Mouse (Mus musculus) hindbrain, postnatal 0 days (tissue): ENCODE results near the gene Myom1. TPM values are rescaled to one million over a fixed set of nuclear protein-coding genes. Genes with fewer than 3 reads are reported as not detected.
A peak's percentile ranks its signal among the peaks of the same experiment; 100 is the strongest.

Experiments used
- ATAC-seq: fragments of 200-750 bp; cut with Nextera tagmentation; 2 replicates; pipeline ENCODE4 v1.8.0; 2017; ENCODE audit warnings: mild to moderate bottlenecking, moderate TSS enrichment, moderate library complexity
- DNase-seq: peaks from one replicate; pipeline ENCODE4 v3.0.0-alpha.2; 2015; ENCODE audit warnings: low spot score
- H3K27ac ChIP-seq: fragments of 300-500 bp; sonication (generic); 2 replicates; pipeline ENCODE4 v1.5.1; 2014; ENCODE audit warnings: mild to moderate bottlenecking
- H3K27me3 ChIP-seq: fragments of 300-500 bp; sonication (generic); 2 replicates; pipeline ENCODE4 v1.6.1; 2014; ENCODE audit warnings: low read length, mixed read lengths; ENCODE audit not compliant: insufficient read depth
- H3K36me3 ChIP-seq: fragments of 300-500 bp; sonication (generic); 2 replicates; pipeline ENCODE4 v1.6.1; 2014; ENCODE audit warnings: low read length, mixed read lengths; ENCODE audit not compliant: insufficient read depth
- H3K4me1 ChIP-seq: fragments of 300-500 bp; sonication (generic); 2 replicates; pipeline ENCODE4 v1.6.1; 2014; ENCODE audit warnings: antibody characterized with exemption, low read length, mixed read lengths; ENCODE audit not compliant: insufficient read depth
- H3K4me2 ChIP-seq: fragments of 300-500 bp; sonication (generic); 2 replicates; pipeline ENCODE4 v1.6.1; 2014; ENCODE audit warnings: low read depth, mild to moderate bottlenecking, low read length, moderate library complexity, mixed read lengths
- H3K4me3 ChIP-seq: fragments of 300-500 bp; sonication (generic); 2 replicates; pipeline ENCODE4 v1.5.1; 2014; ENCODE audit warnings: low read length
- H3K9ac ChIP-seq: fragments of 300-500 bp; sonication (generic); replicated peaks from 2 replicates; pipeline ENCODE4 v1.6.1; 2014; ENCODE audit warnings: mild to moderate bottlenecking, low read length, moderate library complexity, mixed read lengths
- H3K9me3 ChIP-seq: fragments of 300-500 bp; sonication (generic); 2 replicates; pipeline ENCODE4 v1.6.1; 2016; ENCODE audit warnings: low read length, mixed read lengths
- CTCF ChIP-seq: IDR thresholded peaks from 2 replicates; pipeline ENCODE4 v1.5.1; 2016; ENCODE audit warnings: antibody characterized with exemption, control low read depth, low read depth
- WGBS: fragments of 180-500 bp; shearing (Covaris S2); extraction: QIAGEN DNeasy Blood & Tissue Kit; methylation state at CpG from one replicate; pipeline ENCODE4 v1.1.7; 2014; 5-methylcytosine and 5-hydroxymethylcytosine counted together
- polyA plus RNA-seq: library from polyadenylated mRNA; unstranded; fragments of >200 nt; fragmentation: Nextera tagmentation; extraction: Ambion mirVana; gene quantifications from 2 replicates; pipeline ENCODE4 v1.2.1, GENCODE M21; 2015
- total RNA-seq: library from RNA; depleted of rRNA; stranded (reverse); fragments of >200 nt; gene quantifications from 2 replicates; pipeline ENCODE4 v1.2.3, GENCODE M21; 2014

Gene Myom1
- total and polyA plus RNA-seq, 2 experiments from 2014 or later, result 0.90 to 1.7 TPM

DNA sequence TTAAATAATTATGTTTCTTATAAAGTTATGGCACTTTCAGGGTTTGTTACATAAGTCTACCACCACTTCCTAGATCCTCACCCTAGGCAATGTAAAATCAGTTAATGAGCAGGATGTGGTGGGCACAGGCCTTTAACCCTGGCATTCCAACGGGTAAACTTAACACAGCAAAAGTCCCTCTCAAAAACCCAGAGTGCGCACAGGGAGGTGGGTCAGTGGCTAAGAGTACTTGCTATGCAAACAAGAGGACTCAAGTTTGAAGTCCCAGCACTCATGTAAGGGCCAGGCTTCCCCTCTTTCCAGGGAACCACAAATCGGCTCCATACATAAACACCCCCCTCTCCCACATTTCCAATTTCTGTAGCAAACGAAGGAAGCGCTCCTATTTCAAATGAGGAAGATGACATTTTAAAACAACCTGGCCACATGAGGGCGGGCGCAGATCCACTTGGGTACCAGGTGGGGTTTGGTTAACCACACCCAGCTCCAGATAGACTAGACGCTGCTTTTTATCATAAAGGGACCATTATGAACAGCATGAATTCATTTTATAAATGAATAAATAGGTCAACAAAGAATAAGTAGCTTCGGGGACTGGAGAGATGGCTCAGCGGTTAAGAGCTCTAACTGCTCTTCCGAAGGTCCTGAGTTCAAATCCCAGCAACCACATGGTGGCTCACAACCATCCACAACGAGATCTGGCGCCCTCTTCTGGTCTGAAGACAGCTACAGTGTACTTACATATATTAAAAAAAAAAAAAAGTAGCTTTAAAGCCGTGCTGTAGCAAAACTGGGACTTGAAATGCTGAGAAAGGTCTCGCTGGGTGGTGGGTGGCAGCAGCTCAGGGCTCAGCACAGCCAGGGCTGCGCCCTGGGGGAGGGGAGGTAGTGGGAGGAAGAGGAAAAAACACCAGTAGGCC is 10.5 kb upstream of the Myom1 start:
- no peak overlapping the region; the same call in 1 of the 2 replicates for H3K4me3 ChIP-seq
- 88% methylated on average over 16 of the region's 16 CpGs for WGBS
- peaks cover 17% of the 10 kb centered on the region; the same call in 1 of the 2 replicates for H3K4me1 ChIP-seq
- no peak overlapping the region for H3K27ac ChIP-seq
- H3K4me2 ChIP-seq, result no peak overlapping the region; the same call in 1 of the 2 replicates
- peak; percentile 48 for DNase-seq
- ATAC-seq, result no peak
- no peaks in the 10 kb centered on the region for H3K27me3 ChIP-seq
- H3K36me3 ChIP-seq, result peaks cover 5% of the 10 kb centered on the region; the same call in 1 of the 2 replicates
- H3K9ac ChIP-seq, result no peak overlapping the region
- no peaks in the 10 kb centered on the region for H3K9me3 ChIP-seq
- peak; percentile 43; the same call in 1 of the 2 replicates for TF ChIP-seq CTCF

DNA sequence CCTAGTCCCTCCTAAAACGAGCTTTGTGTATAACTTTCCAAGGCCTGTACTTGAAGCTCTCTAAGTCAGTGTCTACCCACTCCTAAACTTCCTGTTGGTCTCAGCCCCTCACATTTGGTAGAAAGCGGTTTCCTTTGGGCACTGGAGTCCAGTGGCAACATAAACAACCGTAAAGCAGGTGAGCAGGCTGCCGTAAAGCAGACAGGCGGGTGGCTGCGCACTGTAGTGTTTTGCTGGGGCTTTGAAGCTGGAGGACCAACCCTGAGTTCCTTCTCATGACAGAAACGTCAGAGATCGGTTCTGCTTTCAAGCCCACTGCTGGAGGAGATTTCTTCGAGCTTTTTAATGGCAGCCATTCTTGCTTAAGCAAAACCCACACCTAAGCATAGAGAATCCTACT is 9.8 kb upstream of the Myom1 start:
- ATAC-seq, result no peak

DNA sequence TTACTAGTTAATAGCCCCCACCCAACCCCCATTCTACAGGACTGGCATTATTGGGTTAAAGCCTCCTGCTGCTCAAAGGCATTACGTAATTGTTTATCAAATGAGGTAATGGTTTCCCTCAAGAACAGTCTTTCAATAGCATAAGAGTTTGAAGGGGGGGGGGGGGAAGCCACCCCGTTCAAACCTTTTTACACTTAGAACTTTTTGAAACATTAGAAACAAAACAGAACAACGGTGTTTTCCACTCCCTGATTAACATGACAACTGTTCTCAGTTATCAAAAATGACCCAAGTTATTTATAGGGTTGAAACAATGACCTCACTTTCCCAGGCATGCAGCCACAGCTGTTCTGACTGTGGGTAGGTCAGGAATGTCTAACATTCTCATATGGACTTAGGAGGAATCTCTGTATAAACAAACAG is 9.0 kb upstream of the Myom1 start:
- Histone ChIP-seq H3K4me1 (peaks cover 14% of the 10 kb centered on the region; the same call in 1 of the 2 replicates), H3K36me3 (peaks cover 5% of the 10 kb centered on the region; the same call in 1 of the 2 replicates), H3K9me3 (no peaks in the 10 kb centered on the region), H3K27me3 (no peaks in the 10 kb centered on the region), H3K9ac (no peak overlapping the region), H3K4me3 (no peak overlapping the region), H3K27ac (no peak overlapping the region), H3K4me2 (no peak overlapping the region)
- TF ChIP-seq CTCF, result no peak
- no peak for DNase-seq
- ATAC-seq, result no peak
- WGBS, result 57% methylated on average over 3 of the region's 3 CpGs

More for the DNA sequence above, 9.8 kb upstream of the Myom1 start:
- Histone ChIP-seq H3K27ac (no peak overlapping the region), H3K4me3 (no peak overlapping the region), H3K9ac (no peak overlapping the region), H3K27me3 (no peaks in the 10 kb centered on the region), H3K9me3 (no peaks in the 10 kb centered on the region), H3K36me3 (peaks cover 5% of the 10 kb centered on the region; the same call in 1 of the 2 replicates), H3K4me1 (peaks cover 17% of the 10 kb centered on the region; the same call in 1 of the 2 replicates), H3K4me2 (no peak overlapping the region)
- TF ChIP-seq CTCF, result no peak
- WGBS, result 84% methylated on average over 9 of the region's 9 CpGs
- no peak for DNase-seq

DNA sequence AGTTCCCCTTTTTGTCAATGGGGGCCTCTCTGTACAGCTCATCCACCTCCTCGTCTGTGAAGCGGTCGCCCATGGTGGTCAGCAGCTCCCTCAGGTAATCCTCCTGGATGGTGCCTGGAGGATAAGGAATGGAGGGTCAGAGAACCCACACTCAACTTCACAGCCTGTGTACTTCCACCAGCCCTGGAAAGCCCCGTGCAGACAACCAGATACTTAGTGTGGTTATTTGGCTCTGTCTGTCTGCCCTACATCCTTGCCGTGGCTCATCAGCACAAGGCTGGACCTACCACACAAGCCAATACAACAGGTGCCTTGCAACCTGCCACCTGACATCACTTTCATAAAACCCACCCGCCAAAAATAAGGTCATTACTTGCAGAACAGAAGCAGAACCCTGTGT is 7.8 kb upstream of the Myom1 start:
- Histone ChIP-seq H3K4me1 (0 out of 2 replicates have a peak, but pooled peaks cover 1% of the 10 kb centered on the region), H3K27me3 (no peaks in the 10 kb centered on the region), H3K4me3 (no peak overlapping the region), H3K9me3 (no peaks in the 10 kb centered on the region), H3K4me2 (no peak overlapping the region), H3K9ac (no peak overlapping the region), H3K36me3 (peaks cover 5% of the 10 kb centered on the region; the same call in 1 of the 2 replicates), H3K27ac (no peak overlapping the region)
- no peak for ATAC-seq
- DNase-seq, result no peak
- no peak for TF ChIP-seq CTCF
- 85% methylated on average over 6 of the region's 6 CpGs for WGBS

DNA sequence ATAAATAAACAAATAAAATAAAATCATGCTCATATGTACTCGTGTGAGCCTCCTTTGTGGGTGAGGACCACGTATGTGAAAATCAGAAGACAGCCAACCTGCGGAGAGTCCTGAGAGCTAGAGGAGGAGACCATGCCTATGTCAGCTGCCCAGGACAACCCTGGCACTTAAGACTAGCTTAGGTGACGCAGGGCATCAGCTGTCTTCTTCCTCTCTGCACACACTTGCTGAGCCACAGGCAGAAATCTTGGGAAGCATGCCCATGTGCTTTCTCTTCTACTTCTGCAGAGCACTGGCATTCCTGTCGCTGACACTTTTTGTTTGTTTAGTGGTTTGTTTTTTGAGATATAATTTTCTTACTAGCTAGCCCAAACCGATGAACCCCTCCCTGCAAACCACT is 6.9 kb upstream of the Myom1 start:
- H3K4me2 ChIP-seq, result no peak overlapping the region
- no peak overlapping the region for H3K9ac ChIP-seq
- H3K9me3 ChIP-seq, result no peaks in the 10 kb centered on the region
- ATAC-seq (no peak), DNase-seq (no peak)
- no peak overlapping the region for H3K4me3 ChIP-seq
- H3K36me3 ChIP-seq, result peaks cover 5% of the 10 kb centered on the region; the same call in 1 of the 2 replicates
- H3K27me3 ChIP-seq, result no peaks in the 10 kb centered on the region
- H3K27ac ChIP-seq, result no peak overlapping the region
- no peaks in the 10 kb centered on the region for H3K4me1 ChIP-seq
- 92% methylated on average over 6 of the region's 6 CpGs for WGBS
- TF ChIP-seq CTCF, result no peak

DNA sequence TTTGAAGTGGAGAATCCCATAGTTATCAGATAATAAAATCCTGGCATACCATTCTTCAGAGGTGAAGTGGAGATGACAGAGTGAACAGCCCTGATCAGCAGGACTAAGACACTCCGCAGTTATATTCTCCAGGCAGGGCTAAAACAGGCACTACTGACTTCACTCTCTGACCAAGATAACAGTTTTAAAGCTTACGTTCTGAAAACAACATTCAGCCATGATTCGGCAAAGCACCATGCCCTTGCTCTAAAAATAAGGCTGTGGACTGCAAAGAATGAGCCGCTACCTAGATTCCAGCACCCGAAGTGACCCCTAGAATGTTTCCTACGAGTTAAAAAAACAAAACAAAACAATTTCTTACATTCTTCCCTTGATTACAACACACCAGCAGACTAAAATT is 4.6 kb upstream of the Myom1 start:
- H3K36me3 ChIP-seq, result peaks cover 5% of the 10 kb centered on the region; the same call in 1 of the 2 replicates
- H3K27me3 ChIP-seq, result no peaks in the 10 kb centered on the region
- H3K9me3 ChIP-seq, result no peaks in the 10 kb centered on the region
- ATAC-seq (no peak), DNase-seq (no peak)
- H3K4me2 ChIP-seq, result no peak overlapping the region
- no peak overlapping the region for H3K4me3 ChIP-seq
- H3K9ac ChIP-seq, result no peak overlapping the region
- no peaks in the 10 kb centered on the region for H3K4me1 ChIP-seq
- no peak overlapping the region for H3K27ac ChIP-seq
- TF ChIP-seq CTCF, result no peak
- WGBS, result 87% methylated on average over 6 of the region's 6 CpGs
